Mouse (Mus musculus) ES-E14 (cell line): ENCODE results near the gene Gps1. TPM values are rescaled to one million over a fixed set of nuclear protein-coding genes. Genes with fewer than 3 reads are reported as not detected.
"Not testable (repeated sequence)": the region's sequence is repeated elsewhere in the genome, so short reads cannot be mapped to it uniquely, and the experiment has no call there.

ENCODE experiments used
- DNase-seq: peaks from one replicate; pipeline ENCODE4 v3.0.0-alpha.2; 2013; ENCODE audit warnings: low read depth, low spot score
- H3K27ac ChIP-seq: 2 replicates; pipeline ENCODE4 v1.5.1; 2012; ENCODE audit warnings: low read depth, mild to moderate bottlenecking, low read length, moderate library complexity, mixed read lengths; ENCODE audit not compliant: poor library complexity, insufficient read depth, severe bottlenecking
- H3K36me3 ChIP-seq: 2 replicates; pipeline ENCODE4 v1.6.1; 2012; ENCODE audit warnings: mild to moderate bottlenecking, low read length, moderate library complexity, mixed read lengths; ENCODE audit not compliant: control insufficient read depth, poor library complexity, insufficient read depth, severe bottlenecking
- H3K4me1 ChIP-seq, 2 experiments: fragments of 150-350 bp in 1 of 2; sonication (generic) in 1 of 2; 2 replicates each; pipeline ENCODE4 v1.6.1; 2012; ENCODE audit warnings: low read length in 2 of 2, mild to moderate bottlenecking in 1 of 2, mixed read lengths in 1 of 2; ENCODE audit not compliant: control insufficient read depth in 2 of 2, insufficient read depth in 2 of 2, poor library complexity in 1 of 2
- H3K4me3 ChIP-seq, 2 experiments: fragments of 150-350 bp in 1 of 2; sonication (generic) in 1 of 2; 2 replicates each; pipeline ENCODE4 v1.5.1; 2012; ENCODE audit warnings: low read length in 2 of 2, low read depth in 1 of 2, mild to moderate bottlenecking in 1 of 2, mixed read lengths in 1 of 2; ENCODE audit not compliant: insufficient read depth in 1 of 2, poor library complexity in 1 of 2, severe bottlenecking in 1 of 2
- H3K9ac ChIP-seq: 2 replicates; pipeline ENCODE4 v1.6.1; 2012; ENCODE audit warnings: low read depth, mild to moderate bottlenecking, low read length, mixed read lengths; ENCODE audit not compliant: poor library complexity, insufficient read depth, severe bottlenecking
- H3K9me3 ChIP-seq: fragments of 150-350 bp; sonication (generic); 2 replicates; pipeline ENCODE4 v1.6.1; 2012; ENCODE audit warnings: low read depth, mild to moderate bottlenecking, low read length; ENCODE audit not compliant: control insufficient read depth, insufficient read depth
- CHD2 ChIP-seq: IDR thresholded peaks from 2 replicates; pipeline ENCODE4 v1.6.1; 2014; ENCODE audit warnings: mild to moderate bottlenecking, low read depth, low read length, inconsistent platforms
- HCFC1 ChIP-seq: IDR thresholded peaks from 2 replicates; pipeline ENCODE4 v1.6.1; 2012; ENCODE audit warnings: low read length, inconsistent platforms, borderline replicate concordance; ENCODE audit not compliant: insufficient read depth
- MAFK ChIP-seq: IDR thresholded peaks from 2 replicates; pipeline ENCODE4 v1.6.1; 2014; ENCODE audit warnings: mild to moderate bottlenecking, low read depth, low read length, inconsistent platforms; ENCODE audit not compliant: insufficient read depth
- ZC3H11A ChIP-seq: IDR thresholded peaks from 2 replicates; pipeline ENCODE4 v1.6.1; 2012; ENCODE audit warnings: low read depth, mild to moderate bottlenecking, inconsistent platforms, low read length, borderline replicate concordance
- ZNF384 ChIP-seq: IDR thresholded peaks from 2 replicates; pipeline ENCODE4 v1.6.1; 2012; ENCODE audit warnings: low read depth, low read length, inconsistent platforms
- in situ Hi-C, 2 experiments: fragments of 600-800 bp; cut with MboI; formaldehyde crosslinking; loops; one replicate each; pipeline ENCODE4 v1.15.1; 2025; ENCODE audit warnings: low sequenced_read_pairs in 2 of 2, inconsistent platforms in 1 of 2; ENCODE audit not compliant: unreplicated experiment in 2 of 2
- total RNA-seq: library from RNA; depleted of rRNA; stranded (reverse); fragments of 300-350 nt; gene quantifications from 2 replicates; pipeline ENCODE4 v1.2.3, GENCODE M21; 2012

The Gps1 gene
- total RNA-seq, 1 experiment = 289 TPM

DNA sequence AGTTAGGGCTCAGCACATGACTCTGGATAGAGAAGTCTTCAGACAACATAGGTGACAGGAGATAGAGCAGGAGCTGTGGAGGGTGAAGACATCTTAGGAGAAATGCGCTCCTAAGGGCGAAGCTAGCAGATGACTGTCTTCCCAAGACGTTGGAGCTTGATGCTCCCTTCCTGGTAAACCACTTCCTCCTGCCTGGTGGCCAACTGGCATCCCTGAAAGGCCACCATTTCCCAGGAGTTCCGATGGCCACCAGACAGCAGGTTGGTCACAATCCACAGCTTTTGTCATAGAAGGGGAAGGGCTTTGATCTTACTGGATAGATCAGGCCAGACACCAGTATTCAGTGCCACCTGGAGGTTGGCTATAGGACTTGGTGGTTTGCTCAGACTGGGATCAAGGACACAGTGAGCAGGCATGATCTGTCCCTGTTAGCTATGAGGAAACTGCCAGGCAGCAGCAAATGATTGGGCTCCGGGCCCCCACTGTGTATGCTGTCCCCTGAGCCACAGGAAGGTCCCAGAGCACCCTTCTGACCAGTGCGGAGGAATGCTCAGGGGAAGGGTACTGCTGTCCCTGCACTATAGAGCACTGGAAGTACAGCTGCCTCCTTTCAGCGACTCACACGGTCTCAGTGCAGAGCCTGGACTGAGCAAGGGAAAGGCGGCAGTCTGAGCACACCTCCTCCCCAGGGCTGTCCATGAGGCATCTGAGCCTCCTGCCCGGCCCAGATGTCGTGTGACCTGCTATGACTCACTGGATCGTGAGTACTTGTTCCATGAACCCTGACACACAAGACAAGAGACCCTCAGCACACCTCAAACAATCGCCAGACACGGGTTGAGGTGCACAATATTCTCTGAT is 22.0 kb upstream of the Gps1 start:
- no peak overlapping the region for H3K4me3 ChIP-seq
- TF ChIP-seq MAFK = no peak
- no peak for TF ChIP-seq HCFC1
- TF ChIP-seq ZC3H11A = no peak
- TF ChIP-seq ZNF384 = no peak
- TF ChIP-seq CHD2 = no peak
- no peaks in the 10 kb centered on the region for H3K36me3 ChIP-seq
- in situ Hi-C loops = no loop called here
- peaks cover 0 to 13% of the 10 kb centered on the region in 2 experiments; a peak in 1 of 4 replicates for H3K4me1 ChIP-seq
- no peak overlapping the region for H3K9ac ChIP-seq
- no peak overlapping the region; the same call in 1 of the 2 replicates for H3K27ac ChIP-seq
- no peak for DNase-seq
- peaks cover 2% of the 10 kb centered on the region for H3K9me3 ChIP-seq

DNA sequence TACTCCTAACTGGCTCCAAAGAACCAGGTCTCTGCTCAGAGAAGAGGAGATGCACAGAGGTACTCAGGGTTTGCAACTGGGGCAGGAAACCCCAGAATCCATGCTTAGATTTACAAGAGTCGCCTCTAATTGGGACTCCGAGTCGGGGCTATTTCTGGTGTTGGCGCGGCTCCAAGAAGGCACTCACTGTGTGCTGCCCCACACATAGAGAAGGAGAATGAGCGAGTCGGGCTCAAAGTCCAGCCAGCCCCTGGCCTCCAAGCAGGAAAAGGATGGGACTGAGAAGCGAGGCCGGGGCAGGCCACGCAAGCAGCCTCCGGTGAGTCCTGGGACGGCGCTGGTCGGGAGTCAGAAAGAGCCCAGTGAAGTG is 21.4 kb upstream of the Gps1 start, which contains the start of gene Hmga1b:
Gene Hmga1b, plus strand, starts transcription at position 123 of the 370 bp plus-strand sequence.
- in situ Hi-C loops, H3K9ac ChIP-seq, H3K9me3 ChIP-seq, DNase-seq, H3K27ac ChIP-seq, H3K36me3 ChIP-seq: not testable (repeated sequence)
- H3K4me1 ChIP-seq = peaks cover 0 to 13% of the 10 kb centered on the region in 2 experiments; a peak in 1 of 4 replicates
- H3K4me3 ChIP-seq = peak within 1 kb of the TSS in 1 of 2 experiments; percentile 45; a peak in 2 of 4 replicates

DNA sequence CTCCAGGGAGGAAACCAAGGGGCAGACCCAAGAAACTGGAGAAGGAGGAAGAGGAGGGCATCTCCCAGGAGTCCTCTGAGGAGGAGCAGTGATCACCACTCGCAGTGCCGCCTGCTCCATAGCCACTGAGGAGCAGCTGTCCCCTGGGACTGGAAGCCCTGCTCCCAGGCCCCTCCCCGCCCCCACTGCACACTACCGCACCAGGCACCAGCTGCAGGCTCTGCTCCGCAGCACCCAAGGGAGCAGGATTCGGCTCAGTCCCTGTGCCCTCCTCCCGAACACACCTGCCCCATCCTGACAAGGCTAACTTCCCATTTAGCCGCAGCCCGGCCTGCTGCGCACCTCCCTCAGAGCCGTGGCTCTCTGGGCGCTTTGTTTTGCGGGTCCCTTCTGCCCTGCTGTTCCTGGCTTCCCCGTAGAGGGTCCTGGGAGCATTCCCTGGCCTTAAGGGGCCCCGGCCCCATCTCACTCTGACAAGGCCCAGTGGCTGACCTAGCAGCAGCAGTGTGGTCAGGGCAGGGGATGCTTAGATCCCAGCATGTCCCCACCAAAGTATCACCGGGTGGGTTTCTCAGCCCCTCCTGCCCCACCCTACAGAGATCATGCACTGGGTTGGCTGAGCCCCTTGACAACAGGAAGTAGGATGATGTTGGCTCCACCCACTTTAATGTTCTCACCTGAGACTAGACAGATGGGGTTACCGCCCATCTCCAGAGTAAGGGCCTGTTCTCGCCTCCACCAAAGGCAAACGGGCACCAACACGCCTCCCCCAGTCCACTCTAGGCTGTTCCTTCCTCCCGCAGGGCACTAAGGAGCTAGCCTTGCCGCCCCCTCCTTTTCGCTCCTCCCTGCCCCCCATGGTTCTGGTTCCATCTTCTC is 20.7 kb upstream of the Gps1 start:
- H3K4me3 ChIP-seq = peak overlapping the region in 1 of 2 experiments; percentile 45; a peak in 2 of 4 replicates
- H3K9me3 ChIP-seq, DNase-seq, H3K36me3 ChIP-seq, H3K27ac ChIP-seq, H3K9ac ChIP-seq, in situ Hi-C loops: not testable (repeated sequence)
- peaks cover 0 to 13% of the 10 kb centered on the region in 2 experiments; a peak in 2 of 4 replicates for H3K4me1 ChIP-seq

DNA sequence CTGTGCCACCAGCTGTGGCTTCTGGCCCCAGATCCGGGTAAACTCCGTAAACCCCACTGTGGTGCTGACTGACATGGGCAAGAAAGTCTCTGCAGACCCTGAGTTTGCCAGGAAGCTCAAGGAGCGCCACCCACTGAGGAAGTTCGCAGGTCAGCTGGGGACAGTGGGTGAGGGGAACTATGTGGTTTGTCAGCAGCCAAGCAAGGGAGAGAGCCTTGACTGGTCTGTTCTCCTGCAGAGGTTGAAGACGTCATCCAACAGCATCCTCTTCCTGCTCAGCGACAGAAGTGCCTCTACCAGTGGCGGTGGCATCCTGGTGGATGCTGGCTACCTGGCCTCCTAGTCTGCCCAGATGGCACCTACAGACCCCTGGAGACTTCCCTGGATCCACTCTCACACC is 17.0 kb upstream of the Gps1 start:
- in situ Hi-C loops, H3K27ac ChIP-seq, H3K9ac ChIP-seq, H3K4me3 ChIP-seq, H3K9me3 ChIP-seq, DNase-seq, H3K36me3 ChIP-seq: not testable (repeated sequence)
- H3K4me1 ChIP-seq = peaks cover 0 to 15% of the 10 kb centered on the region in 2 experiments; a peak in 2 of 4 replicates

DNA sequence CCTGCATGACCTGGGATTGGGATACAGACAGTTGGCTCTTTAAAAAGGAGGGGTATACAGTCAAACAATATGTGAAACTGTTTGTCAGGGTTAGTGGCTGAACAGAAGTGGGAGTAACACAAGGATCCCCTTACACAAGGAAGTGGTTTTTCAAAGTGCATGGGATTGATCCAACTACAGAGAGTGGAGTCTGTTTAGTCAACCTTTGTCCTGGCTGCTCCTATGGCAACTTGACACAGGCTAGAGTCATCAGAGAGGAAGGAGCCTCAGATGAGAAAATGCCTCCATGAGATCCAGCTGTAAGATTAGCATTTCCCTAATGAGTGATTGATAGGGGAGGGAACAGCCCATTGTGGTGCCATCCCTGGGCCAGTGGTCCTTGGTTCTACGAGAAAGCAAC is 15.9 kb upstream of the Gps1 start:
- peaks cover 0 to 15% of the 10 kb centered on the region in 2 experiments; a peak in 2 of 4 replicates for H3K4me1 ChIP-seq
- in situ Hi-C loops = no loop called here
- no peak overlapping the region for H3K4me3 ChIP-seq
- TF ChIP-seq MAFK (no peak), CHD2 (no peak), ZNF384 (no peak), ZC3H11A (no peak), HCFC1 (no peak)
- H3K36me3 ChIP-seq = no peaks in the 10 kb centered on the region
- H3K9ac ChIP-seq = no peak overlapping the region
- no peak overlapping the region for H3K27ac ChIP-seq
- DNase-seq = no peak
- no peaks in the 10 kb centered on the region for H3K9me3 ChIP-seq
